In the genomic region with DNA sequence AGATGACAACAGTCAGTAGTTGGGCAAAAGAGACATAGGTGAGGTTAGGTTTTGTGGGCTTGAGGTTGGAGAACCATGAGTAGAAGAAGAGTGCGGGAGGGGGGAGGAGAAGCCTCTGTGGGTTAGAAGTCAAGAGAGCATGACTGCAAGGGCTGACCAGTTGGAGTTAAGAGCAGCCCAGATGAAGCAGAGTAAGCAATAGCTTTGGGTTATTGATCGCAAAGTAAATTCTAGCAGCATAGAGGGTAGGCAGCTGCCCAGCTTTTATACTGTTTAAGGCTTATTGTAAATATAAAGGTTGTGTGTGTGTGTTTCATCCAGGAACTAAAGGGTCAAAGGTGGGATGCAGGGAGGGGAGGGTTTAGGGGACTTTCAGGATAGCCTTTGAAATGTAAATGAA, we compare ENCODE assay signal across 23 mouse cellular contexts.
"Had no signal": no experiment of that assay in that cellular context is flagged by ENCODE, and none has a peak within 500 bp of the region (broad histone marks: within the 10 kb centered on the region; RNA-seq: fewer than 3 reads in every experiment).

No protein-coding gene starts in this region.

- H3K4me3 ChIP-seq: limb, embryonic 10.5 days; limb, embryonic 13.5 days; lung, embryonic 15.5 days; megakaryocyte, embryonic 14.5 days; midbrain, embryonic 10.5 days; midbrain, embryonic 13.5 days; myocyte; neural tube, embryonic 13.5 days; stomach, embryonic 15.5 days had no signal

- H3K27ac ChIP-seq: kidney, postnatal 0 days; limb, embryonic 13.5 days; lung, embryonic 15.5 days; midbrain, embryonic 10.5 days; midbrain, embryonic 13.5 days; neural tube, embryonic 13.5 days; stomach, embryonic 15.5 days had no signal

- H3K4me2 ChIP-seq: limb, embryonic 13.5 days; lung, embryonic 15.5 days; midbrain, embryonic 13.5 days; neural tube, embryonic 13.5 days; stomach, embryonic 15.5 days had no signal

- H3K4me1 ChIP-seq: limb, embryonic 13.5 days; lung, embryonic 15.5 days; midbrain, embryonic 10.5 days; midbrain, embryonic 13.5 days; neural tube, embryonic 13.5 days; stomach, embryonic 15.5 days had no signal

- H3K9ac ChIP-seq: limb, embryonic 13.5 days; lung, embryonic 15.5 days; midbrain, embryonic 13.5 days; neural tube, embryonic 13.5 days; stomach, embryonic 15.5 days had no signal

- H3K27me3 ChIP-seq: limb, embryonic 13.5 days; lung, embryonic 15.5 days; midbrain, embryonic 13.5 days; neural tube, embryonic 13.5 days; stomach, embryonic 15.5 days had no signal

- H3K9me3 ChIP-seq: limb, embryonic 10.5 days; limb, embryonic 13.5 days; lung, embryonic 15.5 days; midbrain, embryonic 10.5 days; midbrain, embryonic 13.5 days; neural tube, embryonic 13.5 days; stomach, embryonic 15.5 days had no signal

- ATAC-seq: intestine, embryonic 16.5 days; midbrain, embryonic 13.5 days; midbrain, embryonic 16.5 days had no signal

- DNase-seq: kidney, adult 18-20 months; kidney, adult 9 months; kidney, postnatal 25 days; lung, adult 18-20 months; lung, postnatal 10 days; lung, postnatal 36 days; retina, postnatal 1 day; right cerebral cortex, postnatal 25 days; spleen, adult 18-20 months; thymus, adult 18-20 months; thymus, postnatal 36 days had no signal
